Mouse (Mus musculus) left cerebral cortex, postnatal 25 days (tissue): Measurements from ENCODE around the gene Eif4e2. TPM values are rescaled to one million over a fixed set of nuclear protein-coding genes. Genes with fewer than 3 reads are reported as not detected.

ENCODE experiments used
- DNase-seq, 2 experiments: peaks; one replicate each; pipeline ENCODE4 v3.0.0; 2022; ENCODE audit warnings: low spot score in 2 of 2, mixed read lengths in 1 of 2
- intact Hi-C: fragments of 180-260 bp; cut with DNase I; formaldehyde crosslinking; loops from one replicate; pipeline ENCODE4 v1.15.1; 2025
- total RNA-seq, 2 experiments: library from RNA; stranded (reverse); gene quantifications; 2 replicates each; pipeline ENCODE4 v1.2.3; 2021

The Eif4e2 gene
- total RNA-seq, 2 experiments from 2014 or later, result 68.0 to 69.0 TPM

- intact Hi-C loops, result loop anchor here (1.0 to 10.0 kb wide), 2 partner anchors 47 to 169 kb away; no protein-coding TSS in a partner anchor
These were observed 32.5 kb downstream of the Eif4e2 start for GRCm38 (mm10) chr1:87245929-87246815.

GRCm38 (mm10) chr1:87252040-87252609 lies 38.4 kb downstream of the Eif4e2 start:
- intact Hi-C loops, result no loop called here
- DNase-seq, result no peak

More at GRCm38 (mm10) chr1:87245929-87246815, 32.5 kb downstream of the Eif4e2 start:
- DNase-seq, result peak; percentile 79

- intact Hi-C loops, result no loop called here
- no peak for DNase-seq
These were observed 41.5 kb downstream of the Eif4e2 start for GRCm38 (mm10) chr1:87255173-87255572.

- intact Hi-C loops, result no loop called here
- no peak for DNase-seq
These were observed 44.0 kb downstream of the Eif4e2 start for GRCm38 (mm10) chr1:87257691-87258090.

- intact Hi-C loops, result no loop called here
- no peak for DNase-seq
These were observed 44.8 kb downstream of the Eif4e2 start for GRCm38 (mm10) chr1:87258484-87258883.

GRCm38 (mm10) chr1:87259316-87259715 lies 45.6 kb downstream of the Eif4e2 start:
- intact Hi-C loops, result no loop called here
- DNase-seq, result no peak

GRCm38 (mm10) chr1:87263257-87263656 lies 49.5 kb downstream of the Eif4e2 start:
- intact Hi-C loops, result loop anchor here (5.0 kb wide), 1 partner anchor 64 kb away; the partner anchor contains the start of gene Gigyf2
- DNase-seq, result no peak

- intact Hi-C loops, result loop anchor here (5.0 kb wide), 1 partner anchor 64 kb away; the partner anchor contains the start of gene Gigyf2
- DNase-seq, result no peak
These were observed 50.1 kb downstream of the Eif4e2 start for GRCm38 (mm10) chr1:87263796-87264133.

GRCm38 (mm10) chr1:87264134-87265006 lies 50.7 kb downstream of the Eif4e2 start, which contains the start of gene Efhd1:
TSS of gene Efhd1 (plus strand) at chr1:87264363.
- intact Hi-C loops, result loop anchor here (5.0 kb wide), 1 partner anchor 63 kb away; the partner anchor contains the start of gene Gigyf2
- no peak for DNase-seq

- intact Hi-C loops, result no loop called here
These were observed 51.5 kb downstream of the Eif4e2 start for GRCm38 (mm10) chr1:87265200-87265599.

GRCm38 (mm10) chr1:87266296-87267090 lies 52.8 kb downstream of the Eif4e2 start:
- intact Hi-C loops, result no loop called here
- DNase-seq, result no peak

More at GRCm38 (mm10) chr1:87265200-87265599, 51.5 kb downstream of the Eif4e2 start:
- DNase-seq, result no peak

GRCm38 (mm10) chr1:87270204-87270603 lies 56.5 kb downstream of the Eif4e2 start:
- no peak for DNase-seq
- intact Hi-C loops, result no loop called here

- peak in 1 of 2 experiments; percentile 29 for DNase-seq
- intact Hi-C loops, result no loop called here
These were observed 57.1 kb downstream of the Eif4e2 start for GRCm38 (mm10) chr1:87270641-87271467.

- intact Hi-C loops, result no loop called here
- DNase-seq, result no peak
These were observed 57.9 kb downstream of the Eif4e2 start for GRCm38 (mm10) chr1:87271596-87271995.

GRCm38 (mm10) chr1:87272462-87272861 lies 58.7 kb downstream of the Eif4e2 start:
- intact Hi-C loops, result no loop called here
- no peak for DNase-seq

GRCm38 (mm10) chr1:87273514-87273942 lies 59.8 kb downstream of the Eif4e2 start:
- intact Hi-C loops, result no loop called here
- peak in 1 of 2 experiments; percentile 29 for DNase-seq

- DNase-seq, result no peak
- intact Hi-C loops, result no loop called here
These were observed 60.4 kb downstream of the Eif4e2 start for GRCm38 (mm10) chr1:87274134-87274533.

GRCm38 (mm10) chr1:87275151-87275550 lies 61.4 kb downstream of the Eif4e2 start:
- no peak for DNase-seq
- intact Hi-C loops, result no loop called here
